Mouse (Mus musculus): ENCODE measurements around the gene Ptger1. TPM values are rescaled to one million over a fixed set of nuclear protein-coding genes. Genes with fewer than 3 reads are reported as not detected.

Gene Ptger1
- total and polyA plus RNA-seq, 3 experiments: 0.38 to 1.8 TPM; not detected in 1

- Histone ChIP-seq H3K9me3 (replicated peaks) (no peaks in the 10 kb centered on the region), H3K27me3 (ENCODE audit: insufficient read depth, low read length) (no peaks in the 10 kb centered on the region), H3K4me1 (ENCODE audit: insufficient read depth, low read depth, low read length) (peaks cover 22% of the 10 kb centered on the region), H3K4me3 (ENCODE audit: low read depth, low read length) (peak overlapping the region; percentile 69; the same call in 1 of the 2 replicates), H3K36me3 (replicated peaks) (no peaks in the 10 kb centered on the region)
- no peak for TF ChIP-seq TAL1 (conservative IDR thresholded peaks at IDR 0.05; ENCODE audit: low read depth, low read length)
- no peak for TF ChIP-seq GATA2 (IDR thresholded peaks at IDR 0.05; ENCODE audit: borderline replicate concordance, low read depth, low read length)
- peak; percentile 32; the same call in 1 of the 2 replicates for TF ChIP-seq CTCF (IDR thresholded peaks at IDR 0.05; ENCODE audit: low read depth, low read length)
- peak; percentile 40; the same call in 1 of the 2 replicates for ATAC-seq (ENCODE audit: extremely low read depth, insufficient number of reproducible peaks, low FRiP score, poor library complexity, severe bottlenecking)
- DNase-seq (ENCODE audit: low spot score): peak; percentile 69
Observed at GRCm38 (mm10) chr8:83622389-83622989, 44.0 kb upstream of the Ptger1 start.

DNA sequence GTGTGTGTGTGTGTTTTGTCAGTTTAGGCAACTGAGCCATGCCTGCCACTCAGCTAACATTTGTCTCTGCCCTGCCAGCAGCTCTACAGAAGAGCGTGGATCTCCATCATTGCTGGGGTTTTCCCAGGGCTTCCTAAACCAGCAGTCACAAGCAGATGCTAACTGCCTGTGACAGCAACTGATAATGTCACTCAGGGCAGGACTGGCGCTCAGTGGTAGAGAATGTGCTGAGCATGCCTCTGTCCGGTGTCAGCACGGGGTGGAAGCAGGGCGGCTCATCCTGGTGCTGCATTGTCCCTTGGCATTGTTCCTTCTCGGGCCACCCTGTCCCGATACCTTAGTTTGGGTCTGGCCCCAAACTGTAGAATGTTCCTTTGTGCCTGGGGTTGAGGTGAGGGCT lies 42.9 kb upstream of the Ptger1 start:
- H3K27me3 ChIP-seq (ENCODE audit: insufficient read depth, low read length): no peaks in the 10 kb centered on the region
- no peak for TF ChIP-seq TAL1 (conservative IDR thresholded peaks at IDR 0.05; ENCODE audit: low read depth, low read length)
- TF ChIP-seq POLR2AphosphoS5 (IDR thresholded peaks at IDR 0.05; ENCODE audit: insufficient replicate concordance, low read depth, low read length): no peak
- H3K36me3 ChIP-seq (replicated peaks): no peaks in the 10 kb centered on the region
- peaks cover 22% of the 10 kb centered on the region for H3K4me1 ChIP-seq (ENCODE audit: insufficient read depth, low read depth, low read length)
- no peak overlapping the region for H3K4me3 ChIP-seq (ENCODE audit: low read depth, low read length)
- DNase-seq (ENCODE audit: low spot score) (no peak), ATAC-seq (ENCODE audit: extremely low read depth, insufficient number of reproducible peaks, low FRiP score, poor library complexity, severe bottlenecking) (no peak)
- no peaks in the 10 kb centered on the region for H3K9me3 ChIP-seq (replicated peaks)

GRCm38 (mm10) chr8:83624739-83625138 lies 41.7 kb upstream of the Ptger1 start:
- ATAC-seq (ENCODE audit: extremely low read depth, insufficient number of reproducible peaks, low FRiP score, poor library complexity, severe bottlenecking) (no peak), DNase-seq (ENCODE audit: low spot score) (no peak)
- TF ChIP-seq POLR2AphosphoS5 (IDR thresholded peaks at IDR 0.05; ENCODE audit: insufficient replicate concordance, low read depth, low read length): no peak
- TF ChIP-seq CTCF (IDR thresholded peaks at IDR 0.05; ENCODE audit: low read depth, low read length): no peak
- TF ChIP-seq GATA2 (IDR thresholded peaks at IDR 0.05; ENCODE audit: borderline replicate concordance, low read depth, low read length): no peak
- TF ChIP-seq TAL1 (conservative IDR thresholded peaks at IDR 0.05; ENCODE audit: low read depth, low read length): no peak
- TF ChIP-seq GATA1 (IDR thresholded peaks at IDR 0.05; ENCODE audit: borderline replicate concordance, low read length): no peak

DNA sequence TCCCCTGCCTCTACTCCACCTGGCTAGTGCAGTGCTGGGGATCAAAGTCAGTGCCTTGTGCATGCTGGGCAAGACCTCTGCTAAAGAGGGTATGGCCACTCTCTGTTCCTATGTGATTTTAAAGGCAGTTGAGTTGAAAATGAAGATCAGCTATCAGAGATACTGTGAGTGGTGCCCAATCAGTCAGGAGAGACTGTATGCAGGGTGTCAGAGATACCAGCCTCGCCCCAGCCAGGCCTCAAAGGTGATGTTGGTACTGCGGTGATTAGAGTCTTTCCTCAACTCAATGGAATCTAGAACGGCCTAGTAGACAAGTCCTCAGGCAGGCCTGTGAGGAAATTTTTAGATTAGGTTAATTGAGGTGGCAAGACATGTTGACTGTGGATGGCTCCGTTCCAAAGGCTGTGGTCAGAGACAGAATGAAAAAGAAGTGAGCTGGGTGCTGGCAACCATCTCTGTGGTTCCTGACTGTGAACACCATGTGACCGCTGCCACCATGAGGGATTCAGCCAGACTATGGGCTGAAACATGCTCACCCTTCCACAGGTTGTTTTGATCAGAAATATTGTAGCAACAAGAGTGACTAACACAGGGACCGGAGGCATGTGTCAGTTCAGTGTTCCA lies 40.7 kb upstream of the Ptger1 start:
- H3K36me3 ChIP-seq (replicated peaks): no peaks in the 10 kb centered on the region
- TF ChIP-seq GATA2 (IDR thresholded peaks at IDR 0.05; ENCODE audit: borderline replicate concordance, low read depth, low read length) (no peak), CTCF (IDR thresholded peaks at IDR 0.05; ENCODE audit: low read depth, low read length) (no peak), TAL1 (conservative IDR thresholded peaks at IDR 0.05; ENCODE audit: low read depth, low read length) (no peak), POLR2AphosphoS5 (IDR thresholded peaks at IDR 0.05; ENCODE audit: insufficient replicate concordance, low read depth, low read length) (no peak), GATA1 (IDR thresholded peaks at IDR 0.05; ENCODE audit: borderline replicate concordance, low read length) (no peak)

More at GRCm38 (mm10) chr8:83624739-83625138, 41.7 kb upstream of the Ptger1 start:
- Histone ChIP-seq H3K4me3 (ENCODE audit: low read depth, low read length) (no peak overlapping the region), H3K4me1 (ENCODE audit: insufficient read depth, low read depth, low read length) (peaks cover 22% of the 10 kb centered on the region), H3K9me3 (replicated peaks) (no peaks in the 10 kb centered on the region), H3K27me3 (ENCODE audit: insufficient read depth, low read length) (no peaks in the 10 kb centered on the region), H3K36me3 (replicated peaks) (no peaks in the 10 kb centered on the region)

DNA sequence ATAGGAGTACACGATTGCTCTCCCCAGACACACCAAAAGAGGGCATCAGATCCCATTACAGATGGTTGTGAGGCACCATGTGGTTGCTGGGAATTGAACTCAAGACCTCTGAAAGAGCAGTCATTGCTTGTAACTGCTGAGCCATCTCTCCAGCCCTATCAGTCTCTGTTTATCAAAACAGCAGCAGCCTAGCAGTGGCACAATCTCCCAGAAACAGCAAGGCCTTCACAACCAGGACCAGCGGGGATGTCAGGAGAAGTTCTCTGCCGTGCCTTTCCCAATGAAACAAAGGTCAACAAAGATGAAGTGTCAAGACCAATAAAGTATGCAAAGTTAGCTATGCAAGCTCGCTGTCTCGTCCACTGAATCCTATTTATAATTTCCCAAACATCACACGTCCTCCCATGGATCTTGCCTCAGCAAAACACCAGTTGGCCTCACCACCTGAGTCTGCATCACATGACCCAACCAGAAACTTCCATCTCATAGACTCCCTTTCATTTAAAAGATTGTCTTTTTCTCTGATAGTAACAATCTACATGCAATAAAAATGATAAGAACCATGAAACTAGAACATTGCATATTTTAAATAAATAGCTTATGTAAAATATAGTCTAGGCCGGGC lies 34.3 kb upstream of the Ptger1 start:
- H3K9me3 ChIP-seq (replicated peaks): peaks cover 4% of the 10 kb centered on the region
- no peak overlapping the region for H3K4me3 ChIP-seq (ENCODE audit: low read depth, low read length)
- no peaks in the 10 kb centered on the region for H3K4me1 ChIP-seq (ENCODE audit: insufficient read depth, low read depth, low read length)
- DNase-seq (ENCODE audit: low spot score) (no peak), ATAC-seq (ENCODE audit: extremely low read depth, insufficient number of reproducible peaks, low FRiP score, poor library complexity, severe bottlenecking) (no peak)
- no peaks in the 10 kb centered on the region for H3K36me3 ChIP-seq (replicated peaks)
- TF ChIP-seq CTCF (IDR thresholded peaks at IDR 0.05; ENCODE audit: low read depth, low read length) (no peak), TAL1 (conservative IDR thresholded peaks at IDR 0.05; ENCODE audit: low read depth, low read length) (no peak), GATA2 (IDR thresholded peaks at IDR 0.05; ENCODE audit: borderline replicate concordance, low read depth, low read length) (no peak), GATA1 (IDR thresholded peaks at IDR 0.05; ENCODE audit: borderline replicate concordance, low read length) (no peak)
- peaks cover 11% of the 10 kb centered on the region for H3K27me3 ChIP-seq (ENCODE audit: insufficient read depth, low read length)

More for the DNA sequence above, 40.7 kb upstream of the Ptger1 start:
- ATAC-seq (ENCODE audit: extremely low read depth, insufficient number of reproducible peaks, low FRiP score, poor library complexity, severe bottlenecking) (no peak), DNase-seq (ENCODE audit: low spot score) (no peak)
- Histone ChIP-seq H3K9me3 (replicated peaks) (no peaks in the 10 kb centered on the region), H3K27me3 (ENCODE audit: insufficient read depth, low read length) (no peaks in the 10 kb centered on the region), H3K4me3 (ENCODE audit: low read depth, low read length) (no peak overlapping the region), H3K4me1 (ENCODE audit: insufficient read depth, low read depth, low read length) (peaks cover 22% of the 10 kb centered on the region)

DNA sequence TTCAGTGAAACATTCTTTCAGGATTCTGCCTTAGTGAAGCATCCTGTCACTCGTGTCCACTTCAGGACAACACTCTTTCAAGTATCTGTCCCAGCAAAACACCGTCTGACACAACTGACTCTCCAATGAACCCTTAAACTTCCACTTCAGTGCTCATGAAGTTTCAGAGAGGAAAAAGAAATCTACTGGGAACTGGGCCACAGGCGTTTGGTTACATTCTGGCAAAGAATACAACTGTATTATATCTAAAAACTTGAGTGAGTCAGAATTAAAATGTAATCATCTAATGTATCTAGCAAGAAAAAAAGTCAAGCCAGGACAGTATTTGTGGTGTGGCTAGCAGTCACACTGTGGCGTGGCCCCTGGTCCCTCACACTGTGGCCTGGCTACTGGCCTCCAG lies 27.6 kb upstream of the Ptger1 start:
- ATAC-seq (ENCODE audit: extremely low read depth, insufficient number of reproducible peaks, low FRiP score, poor library complexity, severe bottlenecking) (no peak), DNase-seq (ENCODE audit: low spot score) (no peak)
- H3K4me3 ChIP-seq (ENCODE audit: low read depth, low read length): no peak overlapping the region
- H3K36me3 ChIP-seq (replicated peaks): no peaks in the 10 kb centered on the region
- TF ChIP-seq CTCF (IDR thresholded peaks at IDR 0.05; ENCODE audit: low read depth, low read length) (no peak), TAL1 (conservative IDR thresholded peaks at IDR 0.05; ENCODE audit: low read depth, low read length) (no peak), GATA1 (IDR thresholded peaks at IDR 0.05; ENCODE audit: borderline replicate concordance, low read length) (no peak), GATA2 (IDR thresholded peaks at IDR 0.05; ENCODE audit: borderline replicate concordance, low read depth, low read length) (no peak), POLR2AphosphoS5 (IDR thresholded peaks at IDR 0.05; ENCODE audit: insufficient replicate concordance, low read depth, low read length) (no peak)
- peaks cover 40% of the 10 kb centered on the region for H3K27me3 ChIP-seq (ENCODE audit: insufficient read depth, low read length)
- no peaks in the 10 kb centered on the region for H3K4me1 ChIP-seq (ENCODE audit: insufficient read depth, low read depth, low read length)
- H3K9me3 ChIP-seq (replicated peaks): peaks cover 4% of the 10 kb centered on the region
